ENCODE assay signal across 8 mouse cellular contexts in the genomic region with DNA sequence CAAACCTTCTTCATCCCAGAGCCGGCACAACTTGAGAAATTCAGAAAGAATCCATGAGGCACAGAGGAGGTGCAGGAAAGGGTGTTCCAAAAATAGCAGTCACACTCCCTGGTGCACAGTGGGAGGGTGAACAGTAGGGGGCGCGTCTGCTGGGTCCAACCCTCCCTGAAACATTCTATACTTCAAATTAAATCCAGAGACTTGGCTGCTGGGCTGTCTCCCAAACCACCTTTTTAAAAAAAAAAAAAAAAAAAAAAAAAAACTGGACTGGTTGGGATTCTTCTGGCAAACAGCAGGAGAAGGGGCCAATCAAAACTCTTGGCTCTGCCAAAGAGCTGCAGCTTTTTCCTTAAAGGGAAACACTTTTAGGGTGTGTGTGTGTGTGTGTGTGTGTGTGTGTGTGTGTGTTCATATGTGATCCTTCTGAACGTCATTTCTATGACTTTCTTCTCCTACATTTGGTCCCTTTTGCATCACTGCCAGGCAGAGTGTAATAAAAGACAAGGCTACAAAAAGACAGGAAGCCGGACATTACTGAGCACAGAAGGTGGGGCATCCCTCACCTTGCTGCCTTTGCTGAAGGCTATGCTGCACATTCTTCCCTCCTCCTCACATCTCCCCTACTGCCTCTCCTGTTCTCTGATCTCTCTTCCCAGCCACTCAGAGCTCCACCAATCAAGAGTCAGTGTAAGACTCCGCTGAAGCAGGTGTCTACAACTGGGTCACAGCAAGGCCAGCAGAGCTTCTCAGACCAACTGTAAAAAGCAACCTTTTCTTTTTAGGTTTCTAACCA. TPM values are rescaled to one million over a fixed set of nuclear protein-coding genes. Genes with fewer than 3 reads are reported as not detected.
DNase-seq lines count a peak whose midpoint lies in the region; ATAC-seq and TF ChIP-seq lines count a peak whose summit lies in the region.

No protein-coding gene starts in this region.

- peaks cover 70% of the 10 kb centered on the region for H3K4me1 ChIP-seq in forebrain, embryonic 10.5 days
- peaks cover 43% of the 10 kb centered on the region for H3K4me1 ChIP-seq in forebrain, embryonic 13.5 days
- peaks cover 7% of the 10 kb centered on the region for H3K4me1 ChIP-seq in forebrain, postnatal 0 days (ENCODE audit: insufficient read depth)
- H3K4me1 ChIP-seq in small intestine, adult 2 months (ENCODE audit: control insufficient read depth, insufficient read depth, insufficient read length, low read length): no peaks in the 10 kb centered on the region; the same call in 1 of the 2 replicates

- ATAC-seq in forebrain, embryonic 13.5 days: no peak
- no peak for ATAC-seq in forebrain, postnatal 0 days

- H3K27ac ChIP-seq in forebrain, embryonic 10.5 days: no peak overlapping the region
- no peak overlapping the region; the same call in 1 of the 2 replicates for H3K27ac ChIP-seq in forebrain, embryonic 13.5 days
- no peak overlapping the region for H3K27ac ChIP-seq in forebrain, postnatal 0 days (ENCODE audit: low read depth, low read length)
- no peak overlapping the region for H3K27ac ChIP-seq in small intestine, adult 2 months (ENCODE audit: insufficient read depth, low read depth, low read length)

- WGBS in forebrain, embryonic 10.5 days: 27% methylated on average over 6 of the region's 6 CpGs
- 33% methylated on average over 6 of the region's 6 CpGs for WGBS in forebrain, embryonic 13.5 days
- 22% methylated on average over 6 of the region's 6 CpGs for WGBS in forebrain, postnatal 0 days
- 40% methylated on average over 6 of the region's 6 CpGs for WGBS in small intestine, adult 2 months

- DNase-seq in forebrain, embryonic 10.5 days (ENCODE audit: extremely low spot score, low spot score): peak; percentile 29
- DNase-seq in cerebellum, adult 11 months: peak; percentile 59
- DNase-seq in forebrain, postnatal 0 days: peak; percentile 42
- peak; percentile 16 for DNase-seq in heart, postnatal 25 days (ENCODE audit: low spot score)
- DNase-seq in layer of hippocampus, adult 18-20 months (ENCODE audit: low spot score in 2 of 2): peak; percentile 47 to 67
- peak; percentile 71 for DNase-seq in lung, postnatal 14 days

- H3K9ac ChIP-seq in forebrain, embryonic 13.5 days: no peak overlapping the region; the same call in 1 of the 2 replicates
- H3K9ac ChIP-seq in forebrain, postnatal 0 days: no peak overlapping the region

- intact Hi-C loops in heart, postnatal 25 days (cut with DNase I): loop anchor here (5.0 kb wide), 1 partner anchor 80 kb away; no protein-coding TSS in a partner anchor

- no peaks in the 10 kb centered on the region for H3K27me3 ChIP-seq in forebrain, embryonic 10.5 days (ENCODE audit: poor library complexity, severe bottlenecking)
- no peaks in the 10 kb centered on the region for H3K27me3 ChIP-seq in forebrain, embryonic 13.5 days
- no peaks in the 10 kb centered on the region for H3K27me3 ChIP-seq in forebrain, postnatal 0 days (ENCODE audit: insufficient read depth, low read length)
- H3K27me3 ChIP-seq in small intestine, adult 2 months (ENCODE audit: control insufficient read depth, insufficient read depth, low read length): no peaks in the 10 kb centered on the region

- no peaks in the 10 kb centered on the region for H3K36me3 ChIP-seq in forebrain, embryonic 10.5 days (replicated peaks)
- H3K36me3 ChIP-seq in forebrain, embryonic 13.5 days (ENCODE audit: poor library complexity, severe bottlenecking): no peaks in the 10 kb centered on the region
- no peaks in the 10 kb centered on the region for H3K36me3 ChIP-seq in forebrain, postnatal 0 days (ENCODE audit: insufficient read depth)
- H3K36me3 ChIP-seq in small intestine, adult 2 months (ENCODE audit: control insufficient read depth, insufficient read depth, low read length): no peaks in the 10 kb centered on the region

- no peak overlapping the region for H3K4me3 ChIP-seq in forebrain, embryonic 10.5 days
- H3K4me3 ChIP-seq in forebrain, embryonic 13.5 days: no peak overlapping the region
- H3K4me3 ChIP-seq in forebrain, postnatal 0 days (ENCODE audit: low read depth, low read length): no peak overlapping the region
- no peak overlapping the region for H3K4me3 ChIP-seq in small intestine, adult 2 months (ENCODE audit: low read depth, low read length)

- no peak for TF ChIP-seq POLR2A in small intestine, adult 2 months (IDR thresholded peaks at IDR 0.05; ENCODE audit: low read depth, low read length)

- no peaks in the 10 kb centered on the region for H3K9me3 ChIP-seq in forebrain, embryonic 10.5 days
- no peaks in the 10 kb centered on the region for H3K9me3 ChIP-seq in forebrain, embryonic 13.5 days (replicated peaks)
- H3K9me3 ChIP-seq in forebrain, postnatal 0 days (ENCODE audit: low read length): no peaks in the 10 kb centered on the region

- no peak overlapping the region for H3K4me2 ChIP-seq in forebrain, embryonic 13.5 days
- no peak overlapping the region for H3K4me2 ChIP-seq in forebrain, postnatal 0 days (ENCODE audit: low read depth)

- peak; percentile 54 for TF ChIP-seq CTCF in forebrain, postnatal 0 days (IDR thresholded peaks at IDR 0.05; ENCODE audit: low read depth)
- TF ChIP-seq CTCF in small intestine, adult 2 months (IDR thresholded peaks at IDR 0.05; ENCODE audit: extremely low read depth, insufficient read length, insufficient replicate concordance, low read depth, low read length): peak; percentile 62; the same call in 1 of the 2 replicates

RNA-seq across cellular contexts. Expression of a gene that starts 49.2 kb away (rescaled TPM):
- polyA plus RNA-seq in forebrain, embryonic 10.5 days (2016; fragmentation: Nextera tagmentation; extraction: Ambion mirVana): 35.8 and 39.0 TPM in 2 replicates
- 116 and 122 TPM in 2 replicates for polyA plus RNA-seq in forebrain, embryonic 13.5 days (2015; fragmentation: Nextera tagmentation; extraction: Ambion mirVana)
- total RNA-seq in forebrain, postnatal 0 days (2014; rRNA removed): 391 and 470 TPM in 2 replicates
- polyA plus RNA-seq in forebrain, postnatal 0 days (2015; fragmentation: Nextera tagmentation; extraction: Ambion mirVana): 105 and 135 TPM in 2 replicates
- 100 to 1,000 TPM; 111 to 117 TPM for total RNA-seq in heart, postnatal 25 days (2021)
- total RNA-seq in layer of hippocampus, adult 18-20 months (2021): 100 to 1,000 TPM; 238 to 245 TPM
- polyA plus RNA-seq in small intestine, adult 2 months (2012; rRNA removed): 25.1 and 34.7 TPM in 2 replicates

Comparison
In these comparisons a context has a peak if more than half of its experiments do, and no peak if none do; other contexts are left out.
1. DNase-seq: peak in every context shown above with its lines; median percentile 71 in lung, postnatal 14 days; 59 in cerebellum, adult 11 months; 57 in layer of hippocampus, adult 18-20 months; 42 in forebrain, postnatal 0 days; 29 in forebrain, embryonic 10.5 days; 16 in heart, postnatal 25 days.